Mouse (Mus musculus) lung, postnatal 36 days (tissue): ENCODE measurements around the gene Loxl3.
A peak's percentile ranks its signal among the peaks of the same experiment; 100 is the strongest.

Experiments
- DNase-seq: peaks from one replicate; pipeline ENCODE4 v3.0.0; 2022; ENCODE audit warnings: mixed read lengths

Loxl3 gene

GRCm38 (mm10) chr6:83033249-83034185 is at the start of gene Loxl3, which contains the start of gene Dok1:
Loxl3 (plus strand) TSS chr6:83034173.
Dok1 (minus strand) TSS chr6:83033471.
- peak; percentile 74 for DNase-seq

- DNase-seq: no peak
These were observed 46.5 kb upstream of the Loxl3 start for GRCm38 (mm10) chr6:82987411-82987971.

- DNase-seq: no peak
These were observed 40.3 kb upstream of the Loxl3 start for GRCm38 (mm10) chr6:82993696-82994095.

GRCm38 (mm10) chr6:82994372-82994771 is 39.6 kb upstream of the Loxl3 start:
- DNase-seq: no peak

- peak; percentile 98 for DNase-seq
These were observed 37.1 kb upstream of the Loxl3 start for GRCm38 (mm10) chr6:82996740-82997315.

- peak; percentile 68 for DNase-seq
These were observed 36.4 kb upstream of the Loxl3 start for GRCm38 (mm10) chr6:82997511-82998102.

- DNase-seq: no peak
These were observed 35.6 kb upstream of the Loxl3 start for GRCm38 (mm10) chr6:82998326-82998725.

- no peak for DNase-seq
These were observed 34.0 kb upstream of the Loxl3 start for GRCm38 (mm10) chr6:82999986-83000385.

GRCm38 (mm10) chr6:83003082-83003481 is 30.9 kb upstream of the Loxl3 start:
- DNase-seq: no peak

GRCm38 (mm10) chr6:83003850-83004249 is 30.1 kb upstream of the Loxl3 start:
- no peak for DNase-seq

GRCm38 (mm10) chr6:83004309-83004708 is 29.7 kb upstream of the Loxl3 start:
- no peak for DNase-seq

- DNase-seq: peak; percentile 81
These were observed 29.1 kb upstream of the Loxl3 start for GRCm38 (mm10) chr6:83004872-83005271.

- DNase-seq: no peak
These were observed 28.4 kb upstream of the Loxl3 start for GRCm38 (mm10) chr6:83005444-83006011.

GRCm38 (mm10) chr6:83006114-83006513 is 27.9 kb upstream of the Loxl3 start:
- no peak for DNase-seq

GRCm38 (mm10) chr6:83008659-83009058 is 25.3 kb upstream of the Loxl3 start:
- peak; percentile 77 for DNase-seq

- no peak for DNase-seq
These were observed 24.0 kb upstream of the Loxl3 start for GRCm38 (mm10) chr6:83010010-83010409.

- no peak for DNase-seq
These were observed 22.7 kb upstream of the Loxl3 start for GRCm38 (mm10) chr6:83011255-83011654.

GRCm38 (mm10) chr6:83011756-83012155 is 22.2 kb upstream of the Loxl3 start:
- no peak for DNase-seq

- DNase-seq: no peak
These were observed 20.5 kb upstream of the Loxl3 start for GRCm38 (mm10) chr6:83013444-83013843.

GRCm38 (mm10) chr6:83014482-83015466 is 19.2 kb upstream of the Loxl3 start:
- no peak for DNase-seq

- DNase-seq: no peak
These were observed 18.2 kb upstream of the Loxl3 start for GRCm38 (mm10) chr6:83015749-83016148.

GRCm38 (mm10) chr6:83017190-83017589 is 16.8 kb upstream of the Loxl3 start:
- DNase-seq: peak; percentile 55
